Mouse (Mus musculus) cerebellum, postnatal 10 days (tissue): ENCODE measurements at regions not wholly inside any gene's neighbourhood (a gene's known extent, or its start where the extent isn't known, plus 50 kb on each side); places are given as distances from the start of the nearest gene placed in this dataset.

Experiments used
- DNase-seq, 2 experiments: peaks; one replicate each; pipeline ENCODE4 v3.0.0; 2021; ENCODE audit warnings: mixed read lengths in 2 of 2

DNA sequence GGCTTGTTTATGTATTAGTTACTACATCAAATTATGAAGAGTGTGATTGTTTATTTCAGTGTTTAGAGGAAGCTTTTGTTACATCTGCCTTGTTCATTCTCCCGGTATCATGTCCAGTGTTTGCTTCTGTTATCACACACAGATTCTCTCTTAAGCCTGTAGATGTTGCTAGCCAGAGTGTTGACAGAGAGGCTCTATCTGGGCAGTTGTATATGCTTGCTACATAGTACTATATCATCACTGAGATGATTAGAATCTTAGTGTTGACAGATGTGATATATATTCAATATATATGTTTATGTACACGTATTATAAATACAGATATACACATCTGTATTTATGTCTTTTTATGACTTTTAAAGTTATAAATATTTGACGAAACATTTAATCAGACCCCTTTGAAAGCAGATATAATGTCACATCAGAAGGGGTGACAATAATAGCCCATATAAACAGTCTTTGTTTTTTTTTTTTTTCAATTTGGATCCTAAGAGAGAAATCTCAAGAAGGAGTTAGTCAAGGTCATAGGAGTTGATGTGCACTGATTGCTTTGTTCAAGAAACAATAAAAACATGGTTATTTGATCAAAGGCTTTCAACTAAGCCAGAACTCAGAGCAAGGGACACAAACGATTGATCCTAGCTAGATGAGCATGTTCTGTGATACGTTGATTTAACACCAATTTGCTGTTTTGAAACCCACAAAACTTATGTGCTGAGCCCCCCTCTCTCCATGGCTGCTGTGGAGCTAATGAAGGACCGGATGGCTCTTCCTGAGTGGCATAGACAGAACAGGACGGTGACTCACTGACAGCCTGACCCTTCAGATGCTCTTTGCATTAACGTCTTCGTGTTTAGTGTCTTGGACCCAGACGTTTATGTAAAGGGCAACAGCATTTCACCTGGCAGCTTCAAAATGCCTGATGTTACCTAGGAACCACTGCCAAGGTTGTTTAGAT lies 352.8 kb upstream of the Arglu1 start:
- no peak for DNase-seq

DNA sequence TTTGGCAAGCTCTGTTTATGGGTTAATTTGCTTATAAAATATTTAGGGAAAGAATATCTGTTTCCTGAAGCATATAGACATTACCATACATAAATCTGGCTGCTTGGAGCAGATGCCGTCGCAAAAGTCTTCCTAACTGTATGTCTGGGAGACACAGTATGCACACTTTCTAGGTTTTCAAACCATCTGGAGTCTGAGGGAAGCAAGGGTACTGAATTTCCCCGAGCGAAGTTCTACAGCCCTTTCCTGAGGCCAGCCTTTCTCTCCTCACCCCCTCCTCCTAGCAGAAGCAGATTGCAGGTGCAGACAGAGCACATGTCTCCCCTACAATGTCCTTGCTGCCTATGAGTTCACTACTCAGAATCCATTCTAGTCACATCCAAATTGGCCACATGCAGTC lies 338.8 kb upstream of the Arglu1 start:
- no peak for DNase-seq

GRCm38 (mm10) chr8:9027672-9028071 lies 337.4 kb upstream of the Arglu1 start:
- no peak for DNase-seq

DNA sequence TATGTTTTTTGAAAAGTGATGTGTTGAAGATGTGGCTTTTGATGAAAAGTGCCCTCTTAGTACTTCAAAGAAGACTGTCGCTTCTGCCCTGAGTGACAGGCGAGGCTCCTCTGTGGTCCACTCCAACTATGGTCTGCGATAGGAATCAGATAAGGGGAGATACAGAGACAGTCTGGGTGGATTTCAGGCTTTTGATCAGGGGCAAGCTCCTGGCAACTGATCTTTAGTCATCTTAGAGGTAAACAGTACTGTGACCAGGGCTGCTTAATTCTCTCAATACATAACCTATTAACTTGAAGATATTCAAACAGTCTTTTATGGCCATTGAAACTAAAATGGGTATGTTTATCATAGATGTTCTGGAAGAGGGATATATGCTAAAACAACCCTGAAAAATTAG lies 335.6 kb upstream of the Arglu1 start:
- DNase-seq: no peak

- DNase-seq: peak in 1 of 2 experiments; percentile 23
These were observed 335.1 kb upstream of the Arglu1 start for GRCm38 (mm10) chr8:9025378-9025777.

DNA sequence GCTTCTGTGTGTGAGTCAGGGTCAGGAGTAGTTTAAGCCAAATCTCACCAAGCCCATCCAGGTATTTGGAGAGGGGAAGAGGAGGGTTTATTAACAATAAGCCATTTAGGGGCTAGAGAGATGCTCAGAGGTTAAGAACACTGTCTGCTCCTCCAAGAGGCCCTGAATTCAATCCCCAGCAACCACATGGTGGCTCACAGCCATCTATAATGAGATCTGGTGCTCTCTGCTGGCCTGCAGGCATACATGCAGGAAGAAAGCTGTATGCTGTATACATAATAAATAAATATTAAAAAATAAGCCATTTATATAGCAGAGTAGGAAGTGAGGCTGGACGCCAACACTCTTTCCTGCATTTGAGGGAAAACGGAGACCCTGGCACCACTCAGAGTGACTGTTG lies 330.4 kb upstream of the Arglu1 start:
- no peak for DNase-seq

DNA sequence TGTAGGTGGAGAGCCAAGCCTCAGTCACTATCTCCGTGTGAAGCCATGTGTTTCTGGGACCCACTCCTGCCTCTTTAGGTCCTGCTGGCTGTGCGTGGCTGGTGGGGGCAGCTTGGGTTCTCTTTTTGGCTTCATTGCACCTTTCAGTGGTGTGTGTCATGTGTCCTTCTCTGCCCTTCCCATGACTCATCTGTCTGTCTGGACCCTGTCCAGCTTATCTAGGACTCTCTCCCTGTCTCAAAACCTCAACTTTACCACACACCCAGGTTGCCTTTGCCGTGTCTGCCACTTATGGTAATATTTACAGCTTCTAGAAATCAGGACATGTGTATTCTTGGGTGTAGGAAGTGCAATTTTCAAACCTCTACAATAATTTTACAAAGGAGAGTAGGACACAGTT lies 329.9 kb upstream of the Arglu1 start:
- peak; percentile 29 to 38 for DNase-seq

GRCm38 (mm10) chr8:9011785-9012510 lies 321.6 kb upstream of the Arglu1 start:
- DNase-seq: no peak

DNA sequence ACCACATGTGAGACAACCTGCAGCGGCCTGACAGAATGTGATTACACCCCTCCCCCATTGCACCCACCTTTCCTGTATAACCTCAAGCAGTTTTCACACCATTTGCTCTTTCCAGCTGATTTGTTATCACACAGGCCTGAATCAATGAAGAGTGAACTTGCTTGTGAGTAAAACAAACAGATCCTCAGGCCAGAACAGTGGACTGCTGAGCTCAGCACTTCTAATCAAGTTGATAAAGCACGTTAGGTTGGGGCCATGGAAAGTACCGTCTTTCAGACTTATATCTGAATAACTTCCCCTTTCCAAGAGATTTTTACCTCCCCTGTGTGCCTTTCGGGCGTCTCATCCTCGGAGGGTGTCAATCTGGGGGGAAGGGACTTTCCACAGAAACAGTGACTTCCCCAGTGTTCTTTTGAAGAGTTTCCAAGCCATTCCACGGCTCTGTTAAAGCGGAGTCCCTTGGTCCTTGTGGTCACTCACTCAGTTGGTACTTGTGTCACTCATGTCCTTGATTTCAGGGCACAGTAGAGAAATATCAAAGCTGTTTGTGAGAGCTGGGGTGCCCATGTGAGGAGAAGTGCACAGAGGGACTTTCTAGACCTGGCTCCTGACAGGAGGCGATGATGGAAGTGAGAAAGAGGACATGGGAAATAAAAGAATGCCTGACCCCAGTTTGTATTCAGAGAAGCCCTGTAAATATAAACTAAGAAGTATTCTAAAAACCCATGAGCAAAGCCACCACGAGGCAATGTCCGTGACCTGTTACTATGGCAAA lies 317.9 kb upstream of the Arglu1 start:
- no peak for DNase-seq

DNA sequence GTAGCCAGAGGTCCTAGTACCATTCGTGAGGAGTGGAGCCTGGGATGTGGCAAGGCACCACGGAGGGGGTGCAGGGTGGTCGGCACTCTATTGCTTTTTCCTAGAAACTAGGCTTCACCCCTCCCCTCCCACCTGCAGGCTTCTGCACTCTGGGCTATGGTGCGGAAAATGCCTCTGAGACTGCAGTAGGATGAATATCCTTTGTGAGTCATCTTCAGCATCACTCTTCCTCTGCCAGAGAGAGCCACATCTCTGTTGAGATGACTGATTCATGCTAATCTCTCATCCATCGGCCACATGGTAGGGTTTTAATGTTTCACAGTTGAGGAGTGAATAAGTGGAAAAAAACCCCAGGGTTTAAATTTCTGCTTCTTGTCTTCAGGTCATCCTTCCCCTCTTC lies 309.6 kb upstream of the Arglu1 start:
- DNase-seq: no peak

- DNase-seq: no peak
These were observed 307.3 kb upstream of the Arglu1 start for GRCm38 (mm10) chr8:8997621-8998020.

DNA sequence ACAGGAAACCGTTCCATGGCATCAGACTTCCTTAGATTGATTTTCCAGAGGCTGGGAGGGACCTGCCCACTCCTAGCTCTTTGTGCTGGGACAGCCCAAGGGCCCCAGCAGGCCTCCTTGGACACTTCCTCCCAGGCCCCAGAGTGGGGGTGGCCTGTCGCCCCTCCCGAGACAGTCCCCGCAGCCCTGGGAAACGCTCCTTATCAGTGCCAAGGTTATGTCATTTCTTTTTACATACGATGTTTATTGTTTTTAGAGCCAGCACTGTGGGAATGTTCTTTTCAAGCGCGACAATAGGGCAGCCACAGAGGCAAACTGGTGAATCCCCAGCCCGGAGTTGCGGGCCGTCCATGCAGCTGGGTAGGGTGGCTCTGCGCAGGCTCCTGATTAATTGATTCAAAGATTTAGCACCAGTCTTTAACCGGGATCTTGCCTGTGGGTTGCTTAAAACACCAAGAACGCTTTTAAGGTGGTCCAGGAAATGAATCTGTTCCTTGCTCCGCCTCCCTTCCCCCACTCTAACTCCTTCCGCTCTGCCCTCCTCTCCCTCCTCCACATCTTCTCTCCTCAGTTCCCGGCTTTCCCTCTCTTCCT lies 304.4 kb upstream of the Arglu1 start:
- peak; percentile 50 to 53 for DNase-seq

DNA sequence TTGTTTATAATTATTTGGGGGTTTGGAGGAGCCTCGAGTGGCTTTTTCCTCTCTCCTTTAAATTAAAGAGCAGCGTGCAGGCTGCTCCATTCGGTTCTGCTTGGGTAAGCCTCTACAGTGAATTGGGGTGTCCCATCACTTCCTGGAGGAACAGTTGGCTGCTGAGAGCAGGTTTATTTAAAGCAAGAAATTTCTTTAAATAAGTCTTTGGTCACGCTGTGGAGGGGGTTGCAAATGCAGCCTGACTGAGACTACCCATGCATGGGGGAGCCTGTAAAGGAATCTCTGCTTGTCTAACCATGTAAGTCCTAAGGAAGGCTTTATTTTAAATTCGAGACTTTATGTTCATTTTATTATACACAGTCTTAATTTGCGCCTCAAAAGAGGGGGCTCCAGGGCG lies 303.7 kb upstream of the Arglu1 start:
- no peak for DNase-seq

- DNase-seq: peak; percentile 94 to 95
These were observed 302.2 kb upstream of the Arglu1 start for GRCm38 (mm10) chr8:8992461-8993032.

GRCm38 (mm10) chr8:8991026-8991425 lies 300.7 kb upstream of the Arglu1 start:
- DNase-seq: no peak

DNA sequence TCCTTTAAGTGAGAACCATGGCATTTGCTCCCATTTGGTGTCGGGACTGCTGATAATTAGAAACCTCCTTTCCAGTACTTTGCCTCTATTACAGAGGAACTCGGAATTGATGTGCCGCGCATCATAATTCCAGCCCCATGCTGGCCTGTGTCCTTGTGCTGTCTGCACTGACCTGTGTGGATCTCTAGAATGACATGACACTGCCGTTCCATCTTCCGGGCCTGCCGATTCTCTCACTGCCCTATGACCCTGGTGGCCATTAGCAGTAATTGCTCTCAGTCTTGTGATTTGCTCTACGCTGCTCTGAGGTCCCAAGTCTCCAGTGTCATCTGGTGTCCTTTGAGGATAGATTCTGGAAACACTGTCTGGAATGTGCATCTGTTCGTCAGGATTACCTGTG lies 295.7 kb upstream of the Arglu1 start:
- no peak for DNase-seq

GRCm38 (mm10) chr8:8985395-8985794 lies 295.1 kb upstream of the Arglu1 start:
- no peak for DNase-seq

GRCm38 (mm10) chr8:8984829-8985251 lies 294.5 kb upstream of the Arglu1 start:
- DNase-seq: no peak

DNA sequence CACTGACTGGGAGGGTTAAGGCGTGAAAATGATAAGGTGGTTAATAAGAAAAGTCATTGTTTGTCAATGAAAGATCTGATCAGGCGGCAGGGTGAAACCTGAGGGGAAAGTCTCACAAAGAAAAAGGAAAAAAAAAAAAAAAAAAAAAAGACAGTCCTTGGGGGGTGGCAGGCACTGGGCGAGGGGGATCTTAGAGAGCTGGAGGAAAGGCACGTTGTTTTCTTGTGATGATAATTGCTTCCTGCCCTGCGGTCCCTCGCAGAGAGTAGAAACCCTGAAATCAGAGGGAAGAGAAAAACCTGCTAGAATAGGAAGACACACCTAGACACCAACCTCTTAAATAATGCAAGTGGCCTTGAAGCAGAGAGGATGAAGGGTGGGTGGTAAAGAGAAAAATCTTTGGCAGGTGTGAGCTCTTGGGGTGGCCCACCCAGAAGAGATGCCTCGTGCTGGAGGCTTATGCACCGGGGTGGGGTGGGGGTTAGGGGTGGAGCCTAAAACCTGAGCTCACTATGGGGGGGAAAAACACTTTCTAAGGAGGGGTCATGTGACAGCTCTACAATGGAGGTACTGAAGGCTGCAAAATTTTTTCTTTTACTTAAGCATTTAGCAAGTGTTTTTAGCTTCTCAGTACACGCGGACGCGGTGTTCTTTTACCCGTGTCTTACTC lies 294.0 kb upstream of the Arglu1 start:
- DNase-seq: no peak

- no peak for DNase-seq
These were observed 292.9 kb upstream of the Arglu1 start for GRCm38 (mm10) chr8:8983133-8983661.

- DNase-seq: no peak
These were observed 288.6 kb upstream of the Arglu1 start for GRCm38 (mm10) chr8:8978969-8979368.

- no peak for DNase-seq
These were observed 283.4 kb upstream of the Arglu1 start for GRCm38 (mm10) chr8:8973769-8974168.
